Mouse (Mus musculus): ENCODE results near the gene Matk. TPM values are rescaled to one million over a fixed set of nuclear protein-coding genes. Genes with fewer than 3 reads are reported as not detected.
"Not testable (repeated sequence)": the region's sequence is repeated elsewhere in the genome, so short reads cannot be mapped to it uniquely, and the experiment has no call there.

Gene Matk
- polyA plus RNA-seq, 1 experiment = 0.15 TPM

DNA sequence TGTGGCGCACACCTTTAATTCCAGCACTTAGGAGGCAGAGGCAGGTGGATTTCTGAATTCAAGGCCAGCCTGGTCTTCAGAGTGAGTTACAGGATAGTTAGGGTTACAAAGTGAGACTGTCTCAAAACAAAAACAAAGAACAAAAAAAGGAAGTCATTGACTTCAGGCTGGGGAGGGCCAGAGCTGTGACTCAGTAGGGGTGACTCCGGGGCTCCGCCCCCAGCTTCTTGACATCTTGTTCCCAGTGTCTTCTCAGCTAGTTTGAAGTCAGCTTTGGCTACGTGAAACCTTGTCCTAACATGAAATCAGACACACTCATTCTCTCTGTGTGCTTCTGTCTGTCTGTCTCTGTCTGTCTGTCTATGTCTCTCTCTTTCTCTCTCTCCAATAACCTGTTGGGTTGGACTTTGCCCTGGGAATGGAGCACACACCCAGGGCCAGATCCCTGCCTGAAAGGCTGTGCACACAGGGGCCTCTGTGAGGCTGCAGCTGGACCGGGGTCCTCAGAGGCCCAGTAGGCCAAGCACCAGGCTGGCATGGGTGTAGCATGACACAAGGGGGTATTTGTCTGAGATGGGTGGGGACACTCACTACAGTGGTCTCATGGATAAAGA, 31.2 kb upstream of the Matk start:
- Histone ChIP-seq H3K27me3 (ENCODE audit: control insufficient read depth) (peaks cover 7% of the 10 kb centered on the region), H3K9me3 (ENCODE audit: control insufficient read depth, low read length) (no peaks in the 10 kb centered on the region), H3K4me1 (ENCODE audit: control insufficient read depth) (no peaks in the 10 kb centered on the region; the same call in 1 of the 2 replicates), H3K36me3 (ENCODE audit: control insufficient read depth) (no peaks in the 10 kb centered on the region), H3K4me3 (replicated peaks) (no peak overlapping the region)
- TF ChIP-seq TAL1 (IDR thresholded peaks at IDR 0.05; ENCODE audit: low read length) = no peak
- no peak for TF ChIP-seq GATA1 (IDR thresholded peaks at IDR 0.05; ENCODE audit: low read length)

DNA sequence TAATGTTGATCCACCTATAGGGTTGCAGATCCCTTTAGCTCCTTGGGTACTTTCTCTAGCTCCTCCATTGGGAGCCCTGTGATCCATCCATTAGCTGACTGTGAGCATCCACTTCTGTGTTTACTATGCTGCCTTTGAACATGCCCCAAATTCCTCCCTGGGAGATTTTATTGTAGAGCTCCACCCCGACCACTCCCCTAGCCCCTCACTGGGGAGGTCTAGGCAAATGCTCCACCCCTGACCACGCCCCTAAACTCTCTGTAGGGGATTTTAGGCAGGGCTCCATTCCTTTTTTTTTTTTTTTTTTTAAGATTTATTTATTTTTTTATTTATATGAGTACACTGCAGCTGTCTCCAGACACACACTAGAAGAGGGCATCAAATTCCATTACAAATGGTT, 29.0 kb upstream of the Matk start:
- H3K27me3 ChIP-seq (ENCODE audit: control insufficient read depth) = peaks cover 16% of the 10 kb centered on the region
- H3K4me1 ChIP-seq (ENCODE audit: control insufficient read depth); H3K36me3 ChIP-seq (ENCODE audit: control insufficient read depth); H3K9me3 ChIP-seq (ENCODE audit: control insufficient read depth, low read length); H3K4me3 ChIP-seq (replicated peaks): not testable (repeated sequence)

DNA sequence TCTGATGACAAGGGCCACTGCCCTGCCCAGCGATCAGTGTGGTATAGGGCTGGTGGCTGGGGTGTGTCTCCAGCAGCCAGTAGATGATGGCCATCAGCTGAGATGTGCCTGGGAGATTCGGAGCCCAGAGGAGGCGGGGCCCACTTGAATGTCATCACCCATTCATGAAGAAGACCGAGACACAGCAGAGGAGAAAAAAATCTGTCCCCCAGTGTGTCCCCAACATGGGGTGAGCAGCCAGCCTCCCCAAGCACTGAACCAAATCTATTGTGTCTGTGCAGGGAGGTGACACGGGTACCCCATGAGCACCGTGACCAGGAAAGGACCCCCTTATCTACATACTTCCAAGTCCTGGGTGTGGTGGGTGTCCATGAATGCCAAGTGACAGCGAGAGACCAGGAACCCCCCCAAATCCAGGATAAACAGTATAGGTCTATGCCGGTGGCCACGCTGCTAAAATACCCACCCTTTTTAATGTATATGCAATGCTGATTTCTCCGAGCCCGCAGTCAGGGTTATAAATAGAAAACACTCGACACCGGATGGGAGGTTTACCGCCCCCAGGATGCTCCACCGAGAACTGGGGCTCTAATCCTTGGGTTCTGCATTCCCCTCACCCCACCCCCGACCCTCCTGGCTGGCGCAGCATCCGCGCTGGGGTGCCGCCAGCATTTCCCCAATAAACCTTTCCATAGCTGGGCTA, 22.8 kb upstream of the Matk start:
- Histone ChIP-seq H3K4me1 (ENCODE audit: control insufficient read depth) (peaks cover 21% of the 10 kb centered on the region), H3K4me3 (replicated peaks) (no peak overlapping the region), H3K36me3 (ENCODE audit: control insufficient read depth) (no peaks in the 10 kb centered on the region), H3K27me3 (ENCODE audit: control insufficient read depth) (peaks cover 54% of the 10 kb centered on the region), H3K9me3 (ENCODE audit: control insufficient read depth, low read length) (0 out of 2 replicates have a peak, but pooled peaks cover 2% of the 10 kb centered on the region)
- TF ChIP-seq GATA1 (IDR thresholded peaks at IDR 0.05; ENCODE audit: low read length) (no peak), TAL1 (IDR thresholded peaks at IDR 0.05; ENCODE audit: low read length) (no peak)

- Histone ChIP-seq H3K4me1 (ENCODE audit: control insufficient read depth) (peaks cover 21% of the 10 kb centered on the region), H3K27me3 (ENCODE audit: control insufficient read depth) (peaks cover 54% of the 10 kb centered on the region), H3K36me3 (ENCODE audit: control insufficient read depth) (no peaks in the 10 kb centered on the region), H3K4me3 (replicated peaks) (no peak within 1 kb of the TSS), H3K9me3 (ENCODE audit: control insufficient read depth, low read length) (0 out of 2 replicates have a peak, but pooled peaks cover 2% of the 10 kb centered on the region)
- TF ChIP-seq TAL1 (IDR thresholded peaks at IDR 0.05; ENCODE audit: low read length) (no peak), GATA1 (IDR thresholded peaks at IDR 0.05; ENCODE audit: low read length) (no peak)
Observed at GRCm38 (mm10) chr10:81230438-81231332, 22.1 kb upstream of the Matk start, which contains the start of gene Atcay. TSS of gene Atcay (minus strand) at chr10:81230833.

GRCm38 (mm10) chr10:81231436-81231835, 21.3 kb upstream of the Matk start:
- Histone ChIP-seq H3K36me3 (ENCODE audit: control insufficient read depth) (no peaks in the 10 kb centered on the region), H3K4me1 (ENCODE audit: control insufficient read depth) (peaks cover 21% of the 10 kb centered on the region), H3K27me3 (ENCODE audit: control insufficient read depth) (peaks cover 54% of the 10 kb centered on the region), H3K4me3 (replicated peaks) (no peak overlapping the region), H3K9me3 (ENCODE audit: control insufficient read depth, low read length) (0 out of 2 replicates have a peak, but pooled peaks cover 2% of the 10 kb centered on the region)
- TF ChIP-seq TAL1 (IDR thresholded peaks at IDR 0.05; ENCODE audit: low read length) (no peak), GATA1 (IDR thresholded peaks at IDR 0.05; ENCODE audit: low read length) (no peak)

GRCm38 (mm10) chr10:81232580-81233225, 20.0 kb upstream of the Matk start, which contains the start of gene Zfr2:
TSS of gene Zfr2 (plus strand) at chr10:81233155.
- 0 out of 2 replicates have a peak, but pooled peaks cover 2% of the 10 kb centered on the region for H3K9me3 ChIP-seq (ENCODE audit: control insufficient read depth, low read length)
- no peaks in the 10 kb centered on the region for H3K36me3 ChIP-seq (ENCODE audit: control insufficient read depth)
- H3K4me3 ChIP-seq (replicated peaks) = peak within 1 kb of the TSS; percentile 72
- TF ChIP-seq TAL1 (IDR thresholded peaks at IDR 0.05; ENCODE audit: low read length) = no peak
- no peak for TF ChIP-seq GATA1 (IDR thresholded peaks at IDR 0.05; ENCODE audit: low read length)
- peaks cover 22% of the 10 kb centered on the region for H3K4me1 ChIP-seq (ENCODE audit: control insufficient read depth)
- peaks cover 56% of the 10 kb centered on the region for H3K27me3 ChIP-seq (ENCODE audit: control insufficient read depth)

DNA sequence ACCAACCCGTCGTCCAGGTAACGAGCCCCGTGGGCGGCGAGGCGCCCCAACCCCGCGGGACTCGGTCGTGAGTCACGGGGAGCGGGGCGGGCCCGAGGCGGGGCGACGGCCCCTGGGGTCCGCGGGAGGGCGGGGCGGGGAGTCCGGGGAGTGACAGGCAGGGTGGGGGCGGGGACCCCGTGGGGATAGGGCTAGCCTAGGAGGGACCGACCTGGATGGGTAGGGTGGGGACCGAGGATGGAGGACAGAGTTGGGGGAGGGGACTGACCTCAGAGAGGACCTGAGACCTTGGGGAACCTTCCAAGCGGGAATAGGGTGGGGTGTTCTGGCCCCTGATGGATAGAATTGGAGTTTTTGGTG, 19.5 kb upstream of the Matk start:
- Histone ChIP-seq H3K9me3 (ENCODE audit: control insufficient read depth, low read length) (0 out of 2 replicates have a peak, but pooled peaks cover 2% of the 10 kb centered on the region), H3K4me3 (replicated peaks) (peak overlapping the region; percentile 72), H3K27me3 (ENCODE audit: control insufficient read depth) (peaks cover 56% of the 10 kb centered on the region), H3K4me1 (ENCODE audit: control insufficient read depth) (peaks cover 25% of the 10 kb centered on the region), H3K36me3 (ENCODE audit: control insufficient read depth) (no peaks in the 10 kb centered on the region)
- TF ChIP-seq GATA1 (IDR thresholded peaks at IDR 0.05; ENCODE audit: low read length) = no peak

- H3K9me3 ChIP-seq (ENCODE audit: control insufficient read depth, low read length) = 0 out of 2 replicates have a peak, but pooled peaks cover 2% of the 10 kb centered on the region
- peaks cover 25% of the 10 kb centered on the region for H3K4me1 ChIP-seq (ENCODE audit: control insufficient read depth)
- TF ChIP-seq TAL1 (IDR thresholded peaks at IDR 0.05; ENCODE audit: low read length) (no peak), GATA1 (IDR thresholded peaks at IDR 0.05; ENCODE audit: low read length) (no peak)
- H3K36me3 ChIP-seq (ENCODE audit: control insufficient read depth) = no peaks in the 10 kb centered on the region
- no peak overlapping the region for H3K4me3 ChIP-seq (replicated peaks)
- peaks cover 54% of the 10 kb centered on the region for H3K27me3 ChIP-seq (ENCODE audit: control insufficient read depth)
Observed at GRCm38 (mm10) chr10:81234206-81234605, 18.5 kb upstream of the Matk start.

All from erythroblast, embryonic 14.5 days (primary cell).